Mouse (Mus musculus): ENCODE measurements at regions not wholly inside any gene's neighbourhood (a gene's known extent, or its start where the extent isn't known, plus 50 kb on each side); places are given as distances from the start of the nearest gene placed in this dataset.

GRCm38 (mm10) chr4:7341159-7341558, 897.7 kb downstream of the Car8 start:
- Histone ChIP-seq H3K4me3 (replicated peaks; ENCODE audit: control insufficient read depth, low read depth, low read length) (no peak overlapping the region), H3K27ac (ENCODE audit: control insufficient read depth, insufficient read depth, low read depth, low read length, poor library complexity) (no peak overlapping the region), H3K4me1 (ENCODE audit: control insufficient read depth, insufficient read depth, low read length) (no peaks in the 10 kb centered on the region)
- 95% methylated on average over 1 of the region's 1 CpGs for WGBS
- no peak for TF ChIP-seq CTCF (IDR thresholded peaks at IDR 0.05; ENCODE audit: control insufficient read depth, insufficient read depth, low read length)
- no peak for TF ChIP-seq POLR2A (IDR thresholded peaks at IDR 0.05; ENCODE audit: borderline replicate concordance, control insufficient read depth, low read depth, low read length)

GRCm38 (mm10) chr4:7314261-7314660, 924.6 kb downstream of the Car8 start:
- no peak overlapping the region for H3K27ac ChIP-seq (ENCODE audit: control insufficient read depth, insufficient read depth, low read depth, low read length, poor library complexity)
- 36% methylated on average over 4 of the region's 4 CpGs for WGBS
- no peak for TF ChIP-seq CTCF (IDR thresholded peaks at IDR 0.05; ENCODE audit: control insufficient read depth, insufficient read depth, low read length)
- no peak for TF ChIP-seq POLR2A (IDR thresholded peaks at IDR 0.05; ENCODE audit: borderline replicate concordance, control insufficient read depth, low read depth, low read length)
- no peak overlapping the region for H3K4me3 ChIP-seq (replicated peaks; ENCODE audit: control insufficient read depth, low read depth, low read length)
- no peaks in the 10 kb centered on the region for H3K4me1 ChIP-seq (ENCODE audit: control insufficient read depth, insufficient read depth, low read length)

- TF ChIP-seq CTCF (IDR thresholded peaks at IDR 0.05; ENCODE audit: control insufficient read depth, insufficient read depth, low read length) (no peak), POLR2A (IDR thresholded peaks at IDR 0.05; ENCODE audit: borderline replicate concordance, control insufficient read depth, low read depth, low read length) (no peak)
- Histone ChIP-seq H3K27ac (ENCODE audit: control insufficient read depth, insufficient read depth, low read depth, low read length, poor library complexity) (no peak overlapping the region), H3K4me1 (ENCODE audit: control insufficient read depth, insufficient read depth, low read length) (no peaks in the 10 kb centered on the region), H3K4me3 (replicated peaks; ENCODE audit: control insufficient read depth, low read depth, low read length) (no peak overlapping the region)
- WGBS: 3% methylated on average over 2 of the region's 2 CpGs
Observed at GRCm38 (mm10) chr4:7313219-7313618, 925.6 kb downstream of the Car8 start.

GRCm38 (mm10) chr4:7312160-7312559, 926.7 kb downstream of the Car8 start:
- TF ChIP-seq POLR2A (IDR thresholded peaks at IDR 0.05; ENCODE audit: borderline replicate concordance, control insufficient read depth, low read depth, low read length): no peak
- TF ChIP-seq CTCF (IDR thresholded peaks at IDR 0.05; ENCODE audit: control insufficient read depth, insufficient read depth, low read length): no peak
- Histone ChIP-seq H3K4me3 (replicated peaks; ENCODE audit: control insufficient read depth, low read depth, low read length) (no peak overlapping the region), H3K27ac (ENCODE audit: control insufficient read depth, insufficient read depth, low read depth, low read length, poor library complexity) (no peak overlapping the region), H3K4me1 (ENCODE audit: control insufficient read depth, insufficient read depth, low read length) (no peaks in the 10 kb centered on the region)
- 73% methylated on average over 1 of the region's 1 CpGs for WGBS

GRCm38 (mm10) chr4:7269047-7269446, 969.8 kb downstream of the Car8 start:
- Histone ChIP-seq H3K4me1 (ENCODE audit: control insufficient read depth, insufficient read depth, low read length) (no peaks in the 10 kb centered on the region), H3K4me3 (replicated peaks; ENCODE audit: control insufficient read depth, low read depth, low read length) (no peak overlapping the region), H3K27ac (ENCODE audit: control insufficient read depth, insufficient read depth, low read depth, low read length, poor library complexity) (no peak overlapping the region)
- no peak for TF ChIP-seq CTCF (IDR thresholded peaks at IDR 0.05; ENCODE audit: control insufficient read depth, insufficient read depth, low read length)
- no peak for TF ChIP-seq POLR2A (IDR thresholded peaks at IDR 0.05; ENCODE audit: borderline replicate concordance, control insufficient read depth, low read depth, low read length)
- 85% methylated on average over 4 of the region's 4 CpGs for WGBS

- TF ChIP-seq CTCF (IDR thresholded peaks at IDR 0.05; ENCODE audit: control insufficient read depth, insufficient read depth, low read length): no peak
- no peak for TF ChIP-seq POLR2A (IDR thresholded peaks at IDR 0.05; ENCODE audit: borderline replicate concordance, control insufficient read depth, low read depth, low read length)
- 72% methylated on average over 2 of the region's 2 CpGs for WGBS
- no peak overlapping the region for H3K27ac ChIP-seq (ENCODE audit: control insufficient read depth, insufficient read depth, low read depth, low read length, poor library complexity)
- no peaks in the 10 kb centered on the region for H3K4me1 ChIP-seq (ENCODE audit: control insufficient read depth, insufficient read depth, low read length)
- H3K4me3 ChIP-seq (replicated peaks; ENCODE audit: control insufficient read depth, low read depth, low read length): no peak overlapping the region
Observed at GRCm38 (mm10) chr4:7256486-7256885, 982.4 kb downstream of the Car8 start.

- H3K4me1 ChIP-seq (ENCODE audit: control insufficient read depth, insufficient read depth, low read length): no peaks in the 10 kb centered on the region
- TF ChIP-seq POLR2A (IDR thresholded peaks at IDR 0.05; ENCODE audit: borderline replicate concordance, control insufficient read depth, low read depth, low read length) (no peak), CTCF (IDR thresholded peaks at IDR 0.05; ENCODE audit: control insufficient read depth, insufficient read depth, low read length) (no peak)
- H3K27ac ChIP-seq (ENCODE audit: control insufficient read depth, insufficient read depth, low read depth, low read length, poor library complexity): no peak overlapping the region
- WGBS: 72% methylated on average over 2 of the region's 2 CpGs
- no peak overlapping the region for H3K4me3 ChIP-seq (replicated peaks; ENCODE audit: control insufficient read depth, low read depth, low read length)
Observed at GRCm38 (mm10) chr4:7253616-7254015, 985.2 kb downstream of the Car8 start.

GRCm38 (mm10) chr4:7251641-7252040, 987.2 kb downstream of the Car8 start:
- 86% methylated on average over 2 of the region's 2 CpGs for WGBS
- Histone ChIP-seq H3K4me3 (replicated peaks; ENCODE audit: control insufficient read depth, low read depth, low read length) (no peak overlapping the region), H3K27ac (ENCODE audit: control insufficient read depth, insufficient read depth, low read depth, low read length, poor library complexity) (no peak overlapping the region), H3K4me1 (ENCODE audit: control insufficient read depth, insufficient read depth, low read length) (no peaks in the 10 kb centered on the region)
- TF ChIP-seq CTCF (IDR thresholded peaks at IDR 0.05; ENCODE audit: control insufficient read depth, insufficient read depth, low read length): no peak
- no peak for TF ChIP-seq POLR2A (IDR thresholded peaks at IDR 0.05; ENCODE audit: borderline replicate concordance, control insufficient read depth, low read depth, low read length)

- no peak overlapping the region for H3K27ac ChIP-seq (ENCODE audit: control insufficient read depth, insufficient read depth, low read depth, low read length, poor library complexity)
- H3K4me3 ChIP-seq (replicated peaks; ENCODE audit: control insufficient read depth, low read depth, low read length): no peak overlapping the region
- no peak for TF ChIP-seq POLR2A (IDR thresholded peaks at IDR 0.05; ENCODE audit: borderline replicate concordance, control insufficient read depth, low read depth, low read length)
- TF ChIP-seq CTCF (IDR thresholded peaks at IDR 0.05; ENCODE audit: control insufficient read depth, insufficient read depth, low read length): no peak
- no peaks in the 10 kb centered on the region for H3K4me1 ChIP-seq (ENCODE audit: control insufficient read depth, insufficient read depth, low read length)
- 82% methylated on average over 4 of the region's 4 CpGs for WGBS
Observed at GRCm38 (mm10) chr4:7247816-7248215, 991.0 kb downstream of the Car8 start.

Data from bone marrow, adult 2 months (tissue).